Mouse (Mus musculus) ovary, adult 18-20 months (tissue): ENCODE results near the gene Fam160a1.

ENCODE experiments used
- DNase-seq: peaks from one replicate; pipeline ENCODE4 v3.0.0; 2022; ENCODE audit warnings: low spot score, mixed read lengths

Gene Fam160a1

GRCm38 (mm10) chr3:85746116-85746515, 71.0 kb downstream of the Fam160a1 start:
- no peak for DNase-seq

- no peak for DNase-seq
These were observed 75.3 kb downstream of the Fam160a1 start for GRCm38 (mm10) chr3:85741767-85742166.

GRCm38 (mm10) chr3:85738591-85738990, 78.5 kb downstream of the Fam160a1 start:
- DNase-seq: no peak

- no peak for DNase-seq
These were observed 83.0 kb downstream of the Fam160a1 start for GRCm38 (mm10) chr3:85733939-85734729.

GRCm38 (mm10) chr3:85727171-85727570, 89.9 kb downstream of the Fam160a1 start:
- no peak for DNase-seq

- no peak for DNase-seq
These were observed 91.1 kb downstream of the Fam160a1 start for GRCm38 (mm10) chr3:85725971-85726370.

- DNase-seq: no peak
These were observed 92.0 kb downstream of the Fam160a1 start for GRCm38 (mm10) chr3:85725110-85725509.

GRCm38 (mm10) chr3:85722581-85722980, 94.5 kb downstream of the Fam160a1 start:
- DNase-seq: no peak

- no peak for DNase-seq
These were observed 101.3 kb downstream of the Fam160a1 start for GRCm38 (mm10) chr3:85715764-85716297.

- no peak for DNase-seq
These were observed 103.0 kb downstream of the Fam160a1 start for GRCm38 (mm10) chr3:85713936-85714709.

GRCm38 (mm10) chr3:85710695-85711094, 106.4 kb downstream of the Fam160a1 start:
- DNase-seq: no peak

- peak; percentile 7 for DNase-seq
These were observed 109.7 kb downstream of the Fam160a1 start for GRCm38 (mm10) chr3:85707421-85707820.

- no peak for DNase-seq
These were observed 113.8 kb downstream of the Fam160a1 start for GRCm38 (mm10) chr3:85703141-85703882.

- no peak for DNase-seq
These were observed 118.6 kb downstream of the Fam160a1 start for GRCm38 (mm10) chr3:85698496-85698895.

GRCm38 (mm10) chr3:85695056-85695455, 122.0 kb downstream of the Fam160a1 start:
- no peak for DNase-seq

- no peak for DNase-seq
These were observed 124.1 kb downstream of the Fam160a1 start for GRCm38 (mm10) chr3:85693013-85693412.

- DNase-seq: no peak
These were observed 126.0 kb downstream of the Fam160a1 start for GRCm38 (mm10) chr3:85691134-85691533.

- no peak for DNase-seq
These were observed 128.8 kb downstream of the Fam160a1 start for GRCm38 (mm10) chr3:85688341-85688740.

- no peak for DNase-seq
These were observed 131.8 kb downstream of the Fam160a1 start for GRCm38 (mm10) chr3:85685271-85685670.

- DNase-seq: no peak
These were observed 133.5 kb downstream of the Fam160a1 start for GRCm38 (mm10) chr3:85683618-85684017.

- no peak for DNase-seq
These were observed 136.0 kb downstream of the Fam160a1 start for GRCm38 (mm10) chr3:85681136-85681535.

GRCm38 (mm10) chr3:85679960-85680359, 137.1 kb downstream of the Fam160a1 start:
- no peak for DNase-seq
